Mouse (Mus musculus): ENCODE results near the gene Gm9903.

GRCm38 (mm10) chr5:33614391-33614790 lies 15.3 kb upstream of the Gm9903 start:
- no peak for TF ChIP-seq CTCF (IDR thresholded peaks at IDR 0.05; ENCODE audit: control insufficient read depth, insufficient read depth, insufficient read length)
- TF ChIP-seq FOSL1 (IDR thresholded peaks at IDR 0.05; ENCODE audit: insufficient read depth, low read length, poor library complexity, severe bottlenecking), result no peak
- no peak for TF ChIP-seq MYOG (IDR thresholded peaks at IDR 0.05; ENCODE audit: control insufficient read depth, extremely low read depth, insufficient read length)
- no peak for TF ChIP-seq MAX (IDR thresholded peaks at IDR 0.05)
- TF ChIP-seq MYOD1 (IDR thresholded peaks at IDR 0.05; ENCODE audit: control insufficient read depth, insufficient read length, low read depth), result no peak
- TF ChIP-seq CEBPB (IDR thresholded peaks at IDR 0.05; ENCODE audit: low read depth), result no peak

Measured in C2C12 (cell line).